Mouse (Mus musculus) liver, embryonic 14.5 days (tissue): Measurements from ENCODE around the gene Serping1. TPM values are rescaled to one million over a fixed set of nuclear protein-coding genes. Genes with fewer than 3 reads are reported as not detected.

Experiments used
- ATAC-seq: fragments of 200-750 bp; cut with Nextera tagmentation; 2 replicates; pipeline ENCODE4 v1.8.0; 2017; ENCODE audit warnings: moderate number of reproducible peaks, mild to moderate bottlenecking, moderate library complexity; ENCODE audit not compliant: insufficient read depth
- DNase-seq, 3 experiments: peaks; one replicate each; pipeline ENCODE4 v3.0.0-alpha.2; 2012 to 2013; ENCODE audit warnings: low read depth in 3 of 3, low spot score in 3 of 3
- H3K27ac ChIP-seq: fragments of 300-500 bp; sonication (generic); 2 replicates; pipeline ENCODE4 v1.5.1; 2014; ENCODE audit warnings: moderate library complexity, mild to moderate bottlenecking, control low read depth, inconsistent platforms
- H3K27me3 ChIP-seq: fragments of 300-500 bp; sonication (generic); 2 replicates; pipeline ENCODE4 v1.6.1; 2014; ENCODE audit warnings: mild to moderate bottlenecking, low read length, moderate library complexity; ENCODE audit not compliant: control insufficient read depth, insufficient read depth
- H3K36me3 ChIP-seq: fragments of 300-500 bp; sonication (generic); replicated peaks from 2 replicates; pipeline ENCODE4 v1.6.1; 2014; ENCODE audit warnings: low read depth; ENCODE audit not compliant: control insufficient read depth, insufficient read depth
- H3K4me1 ChIP-seq, 2 experiments: fragments of 200-500 bp in 1 of 2; fragments of 300-500 bp in 1 of 2; sonication (generic) in 1 of 2; replicated peaks; 2 replicates each; pipeline ENCODE4 v1.6.1; 2012 to 2014; ENCODE audit warnings: antibody characterized with exemption in 1 of 2, inconsistent platforms in 1 of 2, low read length in 1 of 2; ENCODE audit not compliant: control insufficient read depth in 2 of 2, insufficient read depth in 2 of 2
- H3K4me2 ChIP-seq: fragments of 300-500 bp; sonication (generic); 2 replicates; pipeline ENCODE4 v1.6.1; 2014; ENCODE audit warnings: low read depth, mild to moderate bottlenecking, control low read depth, moderate library complexity
- H3K4me3 ChIP-seq, 2 experiments: fragments of 200-500 bp in 1 of 2; fragments of 300-500 bp in 1 of 2; sonication (generic) in 1 of 2; 2 replicates each; pipeline ENCODE4 v1.5.1; 2012 to 2014; ENCODE audit warnings: low read depth in 2 of 2, low read length in 2 of 2, mild to moderate bottlenecking in 2 of 2, control low read depth in 1 of 2, inconsistent platforms in 1 of 2, moderate library complexity in 1 of 2; ENCODE audit not compliant: insufficient read depth in 1 of 2
- H3K9ac ChIP-seq: fragments of 300-500 bp; sonication (generic); replicated peaks from 2 replicates; pipeline ENCODE4 v1.6.1; 2014; ENCODE audit warnings: mild to moderate bottlenecking, control low read depth, moderate library complexity
- H3K9me3 ChIP-seq: fragments of 300-500 bp; sonication (generic); 2 replicates; pipeline ENCODE4 v1.6.1; 2016; ENCODE audit warnings: low read length, mixed read lengths; ENCODE audit not compliant: control insufficient read depth
- CTCF ChIP-seq: IDR thresholded peaks from 2 replicates; pipeline ENCODE4 v1.5.1; 2016; ENCODE audit warnings: antibody characterized with exemption, low read depth, control low read depth
- EP300 ChIP-seq: IDR thresholded peaks from 2 replicates; pipeline ENCODE4 v1.6.1; 2016; ENCODE audit warnings: antibody characterized with exemption, low read depth
- WGBS: fragments of 180-500 bp; shearing (Covaris S2); extraction: QIAGEN DNeasy Blood & Tissue Kit; methylation state at CpG from one replicate; pipeline ENCODE4 v1.1.7; 2014; ENCODE audit not compliant: insufficient replicate concordance; 5-methylcytosine and 5-hydroxymethylcytosine counted together
- polyA plus RNA-seq, 2 experiments: library from polyadenylated mRNA; depleted of rRNA in 1 of 2; stranded (reverse) in 1 of 2; unstranded in 1 of 2; fragments of >200 nt; fragmentation: Nextera tagmentation in 1 of 2; extraction: Ambion mirVana in 1 of 2; gene quantifications; 2 replicates each; pipeline versions ENCODE4 v1.2.1 to v1.2.3; 2012 to 2014

Gene Serping1
- polyA plus RNA-seq, 2 experiments = 32.4 to 61.5 TPM

- H3K4me3 ChIP-seq = peak overlapping the region; percentile 86 to 99; a peak in 3 of 4 replicates
- peak overlapping the region; percentile 100 for H3K27ac ChIP-seq
- peak overlapping the region; percentile 86 for H3K9ac ChIP-seq
- peaks cover 55% of the 10 kb centered on the region for H3K36me3 ChIP-seq
- no peak for TF ChIP-seq EP300
- peak; percentile 79 for TF ChIP-seq CTCF
- H3K4me1 ChIP-seq = peaks cover 37 to 69% of the 10 kb centered on the region in 2 experiments
- no peak for ATAC-seq
- H3K27me3 ChIP-seq = peaks cover 8% of the 10 kb centered on the region
- DNase-seq = no peak
- peak overlapping the region; percentile 95 for H3K4me2 ChIP-seq
- 5% methylated on average over 12 of the region's 12 CpGs for WGBS
- H3K9me3 ChIP-seq = no peaks in the 10 kb centered on the region
Observed at GRCm38 (mm10) chr2:84738271-84738911, 36.9 kb downstream of the Serping1 start.

GRCm38 (mm10) chr2:84737451-84737925 is 37.8 kb downstream of the Serping1 start:
- peaks cover 55% of the 10 kb centered on the region for H3K36me3 ChIP-seq
- H3K4me2 ChIP-seq = peak overlapping the region; percentile 95
- ATAC-seq (no peak), DNase-seq (no peak)
- WGBS = 15% methylated on average over 8 of the region's 8 CpGs
- peak overlapping the region; percentile 86 for H3K9ac ChIP-seq
- TF ChIP-seq CTCF (peak; percentile 56), EP300 (no peak)
- peaks cover 46 to 78% of the 10 kb centered on the region in 2 experiments for H3K4me1 ChIP-seq
- H3K27me3 ChIP-seq = peaks cover 8% of the 10 kb centered on the region
- H3K9me3 ChIP-seq = no peaks in the 10 kb centered on the region
- H3K4me3 ChIP-seq = peak overlapping the region; percentile 86 to 99
- peak overlapping the region; percentile 100 for H3K27ac ChIP-seq

GRCm38 (mm10) chr2:84736312-84737161 is 38.7 kb downstream of the Serping1 start:
- Histone ChIP-seq H3K27me3 (peaks cover 8% of the 10 kb centered on the region), H3K9ac (peak overlapping the region; percentile 86), H3K4me1 (peaks cover 55 to 79% of the 10 kb centered on the region in 2 experiments), H3K4me3 (peak overlapping the region; percentile 86 to 99), H3K36me3 (peaks cover 55% of the 10 kb centered on the region), H3K9me3 (no peaks in the 10 kb centered on the region), H3K27ac (peak overlapping the region; percentile 100), H3K4me2 (peak overlapping the region; percentile 95)
- 14% methylated on average over 27 of the region's 27 CpGs for WGBS
- ATAC-seq (no peak), DNase-seq (no peak)
- TF ChIP-seq CTCF (no peak), EP300 (no peak)

GRCm38 (mm10) chr2:84735346-84735920 is 39.8 kb downstream of the Serping1 start:
- DNase-seq = peak; percentile 94 to 97 (median 95)
- ATAC-seq = peak; percentile 90
- Histone ChIP-seq H3K9me3 (no peaks in the 10 kb centered on the region), H3K36me3 (peaks cover 49% of the 10 kb centered on the region), H3K4me1 (peaks cover 62 to 80% of the 10 kb centered on the region in 2 experiments), H3K4me2 (peak overlapping the region; percentile 95), H3K4me3 (peak overlapping the region; percentile 86 to 99), H3K27me3 (peaks cover 8% of the 10 kb centered on the region), H3K9ac (peak overlapping the region; percentile 86), H3K27ac (peak overlapping the region; percentile 100)
- 6% methylated on average over 7 of the region's 7 CpGs for WGBS
- peak; percentile 98 for TF ChIP-seq EP300
- TF ChIP-seq CTCF = no peak
